Mouse (Mus musculus): ENCODE results near the gene March10. TPM values are rescaled to one million over a fixed set of nuclear protein-coding genes. Genes with fewer than 3 reads are reported as not detected.

March10 gene
- polyA plus RNA-seq, 1 experiment from 2014 or later, result 0.42 TPM

DNA sequence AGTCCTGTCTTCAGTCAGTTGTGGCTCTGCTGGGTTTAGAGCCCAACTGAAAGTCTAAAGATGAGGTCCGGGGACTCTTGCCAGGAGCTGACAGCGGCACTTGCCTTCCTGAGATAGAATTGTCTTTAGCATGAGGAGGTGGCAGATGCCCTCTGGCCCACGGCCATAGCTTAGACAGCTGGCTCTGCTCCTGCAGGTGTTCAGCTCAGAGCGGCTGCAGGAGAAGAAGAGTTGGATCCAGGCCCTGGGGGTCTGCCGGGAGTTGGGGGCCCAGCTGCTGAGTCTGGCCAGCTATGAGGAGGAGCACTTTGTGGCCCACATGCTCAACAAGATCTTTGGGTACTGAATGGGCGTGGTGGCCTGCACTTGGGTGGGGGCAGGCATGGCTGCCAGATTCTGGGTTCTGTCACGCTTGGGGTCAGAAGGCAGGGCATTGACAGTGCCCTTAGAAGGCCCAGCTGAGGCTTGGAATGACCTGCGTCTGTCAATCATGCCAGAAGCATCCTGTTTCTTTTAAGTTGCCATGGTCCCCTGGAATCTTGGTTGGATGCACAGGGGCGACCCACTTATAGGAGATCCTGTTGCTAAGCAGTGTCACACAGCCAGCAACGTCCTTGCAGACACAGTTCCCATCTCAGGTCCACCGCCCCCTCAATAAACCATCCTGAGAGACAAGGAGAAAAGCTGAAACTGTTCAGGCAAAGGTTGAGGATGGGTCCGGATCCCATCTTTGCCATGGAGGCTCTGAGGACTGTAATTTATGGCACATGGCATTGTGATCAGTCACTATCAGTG lies 117.7 kb downstream of the March10 start:
- peaks cover 13% of the 10 kb centered on the region for H3K4me1 ChIP-seq (replicated peaks)
- no peak overlapping the region for H3K27ac ChIP-seq
- no peak overlapping the region for H3K9ac ChIP-seq
- no peaks in the 10 kb centered on the region for H3K27me3 ChIP-seq
- H3K36me3 ChIP-seq, result peaks cover 3% of the 10 kb centered on the region; the same call in 1 of the 2 replicates
- no peak overlapping the region for H3K4me3 ChIP-seq
- H3K4me2 ChIP-seq, result no peak overlapping the region
- no peak for ATAC-seq (ENCODE audit: low FRiP score)
- no peaks in the 10 kb centered on the region for H3K9me3 ChIP-seq
- WGBS, result 69% methylated on average over 12 of the region's 12 CpGs

DNA sequence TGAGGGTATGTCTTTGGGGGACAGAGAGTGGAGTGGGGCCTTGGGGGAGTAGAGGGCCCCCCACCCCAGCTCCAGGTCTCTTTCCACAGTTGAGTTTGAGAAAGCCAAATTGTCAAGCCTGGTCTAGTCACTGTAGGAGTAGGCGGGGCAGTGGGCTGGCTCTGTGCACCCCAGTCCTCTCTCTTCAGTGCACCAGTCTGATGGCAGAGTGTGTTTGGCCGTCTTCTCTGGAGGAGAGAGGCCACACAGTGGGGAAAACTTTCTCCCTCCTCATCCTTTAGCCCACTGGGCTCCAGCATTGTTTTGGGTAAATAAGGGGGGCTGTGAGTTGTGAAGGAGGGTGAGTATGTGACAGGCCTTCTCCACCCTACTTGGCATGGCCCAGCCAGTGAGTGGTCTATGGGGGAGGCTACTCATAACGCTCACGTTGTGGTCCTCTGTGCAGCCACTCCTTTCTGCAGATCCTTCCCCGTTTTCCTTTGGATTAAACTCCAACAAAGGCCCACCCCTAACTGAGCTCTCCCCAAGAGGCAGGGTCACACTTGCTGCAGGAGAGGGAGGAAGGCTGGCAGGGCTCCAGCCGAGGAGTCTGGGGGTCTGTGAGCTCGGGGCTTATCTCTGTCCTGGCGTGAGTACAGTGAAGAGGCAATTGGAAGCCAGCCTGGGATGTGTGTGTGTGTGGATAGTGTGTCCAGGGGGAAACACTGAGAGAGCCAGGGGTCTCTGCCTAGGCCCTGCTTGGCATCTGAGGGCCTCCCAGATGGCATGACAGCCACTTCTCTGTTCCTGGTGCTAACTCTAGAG lies 122.5 kb downstream of the March10 start:
- H3K4me2 ChIP-seq, result no peak overlapping the region
- H3K36me3 ChIP-seq, result no peaks in the 10 kb centered on the region
- no peak overlapping the region for H3K9ac ChIP-seq
- H3K27ac ChIP-seq, result no peak overlapping the region
- H3K4me3 ChIP-seq, result no peak overlapping the region
- peak; percentile 47; the same call in 1 of the 2 replicates for ATAC-seq (ENCODE audit: low FRiP score)
- no peaks in the 10 kb centered on the region for H3K9me3 ChIP-seq
- 66% methylated on average over 8 of the region's 8 CpGs for WGBS
- peaks cover 22% of the 10 kb centered on the region for H3K4me1 ChIP-seq (replicated peaks)
- no peaks in the 10 kb centered on the region for H3K27me3 ChIP-seq

DNA sequence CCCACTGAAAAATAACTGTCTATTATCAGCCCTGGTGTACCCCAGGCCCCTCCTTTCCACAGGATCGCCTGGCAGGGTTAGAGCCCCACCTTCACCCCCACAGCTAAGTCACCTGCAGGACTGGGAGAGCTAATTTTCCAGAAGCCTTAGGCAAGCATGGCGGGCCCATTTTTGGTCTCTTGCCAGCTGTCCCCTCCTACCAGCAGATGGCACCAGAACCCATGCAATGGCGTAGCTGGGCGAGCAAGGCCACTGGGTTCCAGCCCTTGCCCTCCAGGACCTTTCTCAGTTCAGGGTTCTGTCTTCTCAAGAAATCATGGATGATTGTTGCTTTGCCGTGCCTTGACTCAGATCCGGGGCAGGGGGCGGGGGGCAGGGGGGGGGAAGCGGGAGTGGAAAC lies 124.1 kb downstream of the March10 start:
- WGBS, result 59% methylated on average over 8 of the region's 8 CpGs
- ATAC-seq (ENCODE audit: low FRiP score), result no peak
- H3K27ac ChIP-seq, result no peak overlapping the region
- H3K27me3 ChIP-seq, result no peaks in the 10 kb centered on the region
- no peak overlapping the region for H3K4me2 ChIP-seq
- H3K4me1 ChIP-seq (replicated peaks), result peaks cover 20% of the 10 kb centered on the region
- H3K9me3 ChIP-seq, result no peaks in the 10 kb centered on the region
- H3K4me3 ChIP-seq, result no peak overlapping the region
- H3K36me3 ChIP-seq, result no peaks in the 10 kb centered on the region
- H3K9ac ChIP-seq, result no peak overlapping the region

GRCm38 (mm10) chr11:105331732-105332131 lies 124.8 kb downstream of the March10 start:
- Histone ChIP-seq H3K27ac (no peak overlapping the region), H3K4me1 (replicated peaks) (peaks cover 20% of the 10 kb centered on the region), H3K36me3 (no peaks in the 10 kb centered on the region), H3K9me3 (no peaks in the 10 kb centered on the region), H3K4me2 (no peak overlapping the region), H3K27me3 (no peaks in the 10 kb centered on the region), H3K9ac (no peak overlapping the region), H3K4me3 (no peak overlapping the region)
- 0 out of 2 replicates have a peak, but pooled peaks have one; percentile 26 for ATAC-seq (ENCODE audit: low FRiP score)
- WGBS, result 39% methylated on average over 10 of the region's 10 CpGs

GRCm38 (mm10) chr11:105331129-105331528 lies 125.4 kb downstream of the March10 start:
- H3K27me3 ChIP-seq, result no peaks in the 10 kb centered on the region
- 89% methylated on average over 3 of the region's 3 CpGs for WGBS
- H3K9me3 ChIP-seq, result no peaks in the 10 kb centered on the region
- ATAC-seq (ENCODE audit: low FRiP score), result no peak
- peaks cover 20% of the 10 kb centered on the region for H3K4me1 ChIP-seq (replicated peaks)
- 0 out of 2 replicates have a peak overlapping the region, but pooled peaks have one; percentile 24 for H3K9ac ChIP-seq
- H3K4me3 ChIP-seq, result no peak overlapping the region
- no peak overlapping the region for H3K4me2 ChIP-seq
- no peaks in the 10 kb centered on the region for H3K36me3 ChIP-seq
- no peak overlapping the region for H3K27ac ChIP-seq

DNA sequence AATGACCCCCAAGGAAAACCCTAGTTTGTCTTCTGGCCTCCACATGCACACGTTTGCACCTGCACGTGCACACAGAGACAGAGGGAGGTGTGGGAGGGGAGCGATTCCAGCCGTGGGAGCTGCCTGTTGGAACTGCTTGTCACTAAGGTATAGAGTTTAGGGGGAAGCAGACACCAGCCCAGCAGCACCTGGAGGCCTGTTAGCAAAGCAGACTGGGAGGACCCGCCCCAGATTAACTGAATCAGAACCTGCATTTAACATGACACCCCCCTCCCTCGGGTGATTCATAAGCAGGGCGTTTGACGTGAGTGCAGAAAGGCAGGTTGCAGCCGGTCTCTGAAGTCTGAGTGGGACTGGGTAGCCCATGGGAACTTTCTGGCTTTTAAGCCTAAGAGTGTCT lies 126.6 kb downstream of the March10 start:
- Histone ChIP-seq H3K27ac (no peak overlapping the region), H3K9ac (no peak overlapping the region), H3K4me1 (replicated peaks) (peaks cover 20% of the 10 kb centered on the region), H3K9me3 (no peaks in the 10 kb centered on the region), H3K4me3 (no peak overlapping the region), H3K36me3 (no peaks in the 10 kb centered on the region), H3K27me3 (no peaks in the 10 kb centered on the region), H3K4me2 (no peak overlapping the region)
- 80% methylated on average over 9 of the region's 9 CpGs for WGBS
- no peak for ATAC-seq (ENCODE audit: low FRiP score)

DNA sequence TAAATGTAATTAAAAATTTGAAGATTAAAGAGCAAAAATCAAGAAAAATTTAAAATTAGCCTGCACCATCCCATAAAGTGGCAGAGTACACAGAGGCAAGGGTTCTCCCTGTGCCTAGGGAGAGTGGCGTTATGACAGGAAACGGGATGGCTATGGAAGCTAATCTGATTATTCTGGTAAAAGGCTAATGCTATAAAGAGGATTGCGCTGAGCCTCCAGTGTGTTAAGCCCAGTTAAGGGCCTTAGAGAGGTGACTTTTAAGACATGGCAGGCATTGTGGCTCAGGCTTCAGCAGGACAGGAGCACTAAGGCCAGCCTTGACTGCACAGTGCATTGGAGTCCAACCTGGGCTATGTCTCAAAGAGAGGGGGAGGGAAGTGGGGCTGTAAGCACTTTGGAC lies 129.4 kb downstream of the March10 start:
- no peak overlapping the region for H3K9ac ChIP-seq
- no peaks in the 10 kb centered on the region for H3K9me3 ChIP-seq
- H3K36me3 ChIP-seq, result no peaks in the 10 kb centered on the region
- H3K27me3 ChIP-seq, result no peaks in the 10 kb centered on the region
- H3K4me1 ChIP-seq (replicated peaks), result peaks cover 13% of the 10 kb centered on the region
- WGBS, result 85% methylated on average over 3 of the region's 3 CpGs
- no peak for ATAC-seq (ENCODE audit: low FRiP score)
- H3K4me3 ChIP-seq, result no peak overlapping the region
- no peak overlapping the region for H3K27ac ChIP-seq
- no peak overlapping the region for H3K4me2 ChIP-seq

DNA sequence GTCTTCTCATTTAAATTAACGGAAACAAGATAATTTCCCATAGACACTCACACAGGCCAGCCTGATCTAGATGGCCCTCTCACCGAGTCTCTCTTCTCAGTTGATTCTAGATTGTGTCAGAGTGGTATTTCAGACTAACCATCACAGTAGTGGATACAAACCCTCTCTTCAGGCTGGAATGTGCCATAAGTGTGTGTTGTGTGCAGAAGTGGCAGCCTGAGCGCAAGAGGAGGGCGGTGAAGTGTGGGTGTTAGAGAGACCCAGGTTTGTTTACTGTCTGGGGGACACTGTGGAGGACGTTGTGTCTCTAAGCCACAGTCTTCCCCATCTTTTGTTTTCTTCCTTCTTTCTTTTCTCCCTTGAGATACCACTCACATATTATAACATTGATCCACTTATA lies 133.0 kb downstream of the March10 start:
- no peak overlapping the region for H3K9ac ChIP-seq
- 89% methylated on average over 5 of the region's 5 CpGs for WGBS
- no peaks in the 10 kb centered on the region; the same call in 1 of the 2 replicates for H3K36me3 ChIP-seq
- no peak overlapping the region for H3K4me3 ChIP-seq
- H3K4me2 ChIP-seq, result no peak overlapping the region
- no peaks in the 10 kb centered on the region for H3K27me3 ChIP-seq
- 0 out of 2 replicates have a peak, but pooled peaks cover 5% of the 10 kb centered on the region for H3K4me1 ChIP-seq (replicated peaks)
- no peak for ATAC-seq (ENCODE audit: low FRiP score)
- no peaks in the 10 kb centered on the region for H3K9me3 ChIP-seq
- no peak overlapping the region for H3K27ac ChIP-seq

GRCm38 (mm10) chr11:105321090-105321489 lies 135.4 kb downstream of the March10 start:
- no peak for ATAC-seq (ENCODE audit: low FRiP score)
- H3K4me3 ChIP-seq, result no peak overlapping the region

DNA sequence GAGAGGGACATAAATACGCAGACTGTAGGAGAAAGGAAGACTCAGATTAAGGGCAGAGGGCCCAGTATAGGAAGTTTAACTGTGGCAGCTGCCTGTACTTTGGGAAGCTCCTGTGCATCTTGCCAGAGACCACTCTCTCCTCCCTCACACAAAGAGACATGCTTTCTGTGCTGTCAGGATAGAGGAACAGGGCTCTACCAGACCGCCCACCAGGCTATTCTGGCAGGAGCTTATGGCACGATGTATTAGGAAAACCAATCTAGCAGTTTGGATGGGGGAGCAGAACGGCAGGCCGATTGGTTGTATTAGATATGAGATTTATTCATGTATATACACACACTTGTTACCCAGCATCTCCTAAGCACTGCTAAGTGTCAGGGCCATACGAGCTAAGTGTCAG lies 138.8 kb downstream of the March10 start:
- Histone ChIP-seq H3K9ac (no peak overlapping the region), H3K27me3 (no peaks in the 10 kb centered on the region), H3K4me2 (no peak overlapping the region), H3K4me3 (no peak overlapping the region), H3K9me3 (no peaks in the 10 kb centered on the region), H3K27ac (no peak overlapping the region), H3K36me3 (no peaks in the 10 kb centered on the region; the same call in 1 of the 2 replicates), H3K4me1 (replicated peaks) (peaks cover 29% of the 10 kb centered on the region)
- no peak for ATAC-seq (ENCODE audit: low FRiP score)
- WGBS, result 94% methylated on average over 6 of the region's 6 CpGs

More at GRCm38 (mm10) chr11:105321090-105321489, 135.4 kb downstream of the March10 start:
- H3K4me2 ChIP-seq, result no peak overlapping the region
- no peaks in the 10 kb centered on the region; the same call in 1 of the 2 replicates for H3K36me3 ChIP-seq
- whole genome bisulfite sequencing, result 84% methylated on average over 2 of the region's 2 CpGs
- H3K27ac ChIP-seq, result no peak overlapping the region
- H3K9me3 ChIP-seq, result no peaks in the 10 kb centered on the region
- H3K4me1 ChIP-seq (replicated peaks), result no peaks in the 10 kb centered on the region
- no peak overlapping the region for H3K9ac ChIP-seq
- H3K27me3 ChIP-seq, result no peaks in the 10 kb centered on the region

DNA sequence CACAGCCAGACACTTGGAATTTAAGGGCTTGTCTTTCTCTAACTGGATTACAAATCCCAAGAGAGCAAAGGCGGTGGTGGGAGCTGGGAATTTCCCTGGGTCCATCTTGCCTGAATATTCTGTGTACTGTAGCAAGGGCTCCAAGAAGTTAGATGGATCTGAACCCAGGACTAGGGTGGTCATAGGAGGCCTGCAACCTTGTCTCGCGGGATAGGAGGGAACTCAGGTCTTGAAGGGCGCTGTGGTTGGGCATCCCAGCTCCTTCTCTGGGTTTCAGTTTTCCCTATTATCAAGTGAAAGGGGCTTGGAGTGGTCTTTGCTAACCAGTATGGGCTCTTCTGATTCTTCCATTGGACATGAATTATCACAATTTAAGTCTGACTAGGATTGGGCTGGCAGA lies 140.4 kb downstream of the March10 start:
- Histone ChIP-seq H3K27ac (no peak overlapping the region), H3K4me2 (no peak overlapping the region), H3K4me1 (replicated peaks) (peaks cover 46% of the 10 kb centered on the region), H3K9me3 (no peaks in the 10 kb centered on the region), H3K36me3 (no peaks in the 10 kb centered on the region; the same call in 1 of the 2 replicates), H3K4me3 (no peak overlapping the region), H3K27me3 (no peaks in the 10 kb centered on the region), H3K9ac (no peak overlapping the region)
- ATAC-seq (ENCODE audit: low FRiP score), result no peak
- 98% methylated on average over 4 of the region's 4 CpGs for WGBS

DNA sequence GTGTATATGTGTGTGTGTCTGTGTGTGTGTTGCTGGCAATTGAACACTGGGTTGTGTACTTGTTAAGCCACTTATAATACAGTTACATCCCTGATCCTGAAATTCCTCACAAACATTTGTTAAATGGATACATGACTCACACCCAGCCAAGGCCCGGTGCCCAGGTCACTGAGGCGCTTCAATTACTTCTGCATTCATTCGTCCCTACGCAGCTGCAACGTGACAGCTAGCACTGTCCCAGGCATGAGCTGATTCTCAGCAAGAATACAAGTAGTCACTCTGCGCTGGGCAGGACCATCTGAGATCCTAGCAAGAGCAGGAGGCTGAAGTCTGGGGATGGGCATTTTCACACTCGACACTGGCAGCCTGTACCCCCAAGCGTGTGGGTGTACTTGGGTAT lies 141.2 kb downstream of the March10 start:
- WGBS, result 56% methylated on average over 8 of the region's 8 CpGs
- H3K36me3 ChIP-seq, result no peaks in the 10 kb centered on the region; the same call in 1 of the 2 replicates

More for the DNA sequence above, 141.2 kb downstream of the March10 start:
- Histone ChIP-seq H3K4me1 (replicated peaks) (peaks cover 47% of the 10 kb centered on the region), H3K9me3 (no peaks in the 10 kb centered on the region), H3K27me3 (no peaks in the 10 kb centered on the region), H3K27ac (no peak overlapping the region), H3K4me3 (no peak overlapping the region), H3K9ac (peak overlapping the region; percentile 35; the same call in 1 of the 2 replicates), H3K4me2 (no peak overlapping the region)
- no peak for ATAC-seq (ENCODE audit: low FRiP score)
